Mouse (Mus musculus): ENCODE results near the gene Etv6. TPM values are rescaled to one million over a fixed set of nuclear protein-coding genes. Genes with fewer than 3 reads are reported as not detected.

Gene Etv6
- total and polyA plus RNA-seq, 2 experiments from 2014 or later = 4.0 to 9.1 TPM

GRCm38 (mm10) chr6:134059552-134059891 lies 24.0 kb downstream of the Etv6 start:
- DNase-seq (ENCODE audit: low spot score) (no peak), ATAC-seq (peak; percentile 28; the same call in 1 of the 2 replicates)
- Histone ChIP-seq H3K4me2 (ENCODE audit: low read depth, low read length) (no peak overlapping the region), H3K27ac (no peak overlapping the region), H3K36me3 (ENCODE audit: insufficient read depth, low read length) (no peaks in the 10 kb centered on the region), H3K4me1 (ENCODE audit: insufficient read depth, low read length) (no peaks in the 10 kb centered on the region), H3K9ac (replicated peaks; ENCODE audit: low read length) (no peak overlapping the region), H3K27me3 (ENCODE audit: insufficient read depth, low read length) (no peaks in the 10 kb centered on the region), H3K9me3 (ENCODE audit: low read length) (no peaks in the 10 kb centered on the region), H3K4me3 (ENCODE audit: low read length) (no peak overlapping the region)
- no peak for TF ChIP-seq CTCF (IDR thresholded peaks at IDR 0.05; ENCODE audit: low read depth)
- WGBS = 63% methylated on average over 10 of the region's 10 CpGs

- H3K4me2 ChIP-seq (ENCODE audit: low read depth, low read length) = no peak overlapping the region
- H3K4me3 ChIP-seq (ENCODE audit: low read length) = no peak overlapping the region
- H3K9ac ChIP-seq (replicated peaks; ENCODE audit: low read length) = no peak overlapping the region
- no peaks in the 10 kb centered on the region for H3K36me3 ChIP-seq (ENCODE audit: insufficient read depth, low read length)
- TF ChIP-seq CTCF (IDR thresholded peaks at IDR 0.05; ENCODE audit: low read depth) = no peak
- ATAC-seq = no peak
- H3K9me3 ChIP-seq (ENCODE audit: low read length) = no peaks in the 10 kb centered on the region
- no peak overlapping the region for H3K27ac ChIP-seq
- DNase-seq (ENCODE audit: low spot score) = no peak
- H3K4me1 ChIP-seq (ENCODE audit: insufficient read depth, low read length) = no peaks in the 10 kb centered on the region
- H3K27me3 ChIP-seq (ENCODE audit: insufficient read depth, low read length) = no peaks in the 10 kb centered on the region
- WGBS = 61% methylated on average over 9 of the region's 9 CpGs
Measured at GRCm38 (mm10) chr6:134060036-134060435, 24.5 kb downstream of the Etv6 start.

GRCm38 (mm10) chr6:134060811-134061210 lies 25.3 kb downstream of the Etv6 start:
- ATAC-seq (no peak), DNase-seq (ENCODE audit: low spot score) (no peak)
- H3K27me3 ChIP-seq (ENCODE audit: insufficient read depth, low read length) = no peaks in the 10 kb centered on the region
- no peaks in the 10 kb centered on the region for H3K36me3 ChIP-seq (ENCODE audit: insufficient read depth, low read length)
- TF ChIP-seq CTCF (IDR thresholded peaks at IDR 0.05; ENCODE audit: low read depth) = no peak
- no peak overlapping the region for H3K4me3 ChIP-seq (ENCODE audit: low read length)
- no peak overlapping the region for H3K27ac ChIP-seq
- H3K9me3 ChIP-seq (ENCODE audit: low read length) = no peaks in the 10 kb centered on the region
- WGBS = 77% methylated on average over 12 of the region's 12 CpGs
- no peaks in the 10 kb centered on the region for H3K4me1 ChIP-seq (ENCODE audit: insufficient read depth, low read length)
- no peak overlapping the region for H3K4me2 ChIP-seq (ENCODE audit: low read depth, low read length)
- H3K9ac ChIP-seq (replicated peaks; ENCODE audit: low read length) = no peak overlapping the region

GRCm38 (mm10) chr6:134065018-134065725 lies 29.7 kb downstream of the Etv6 start:
- H3K4me1 ChIP-seq (ENCODE audit: insufficient read depth, low read length) = no peaks in the 10 kb centered on the region
- no peak overlapping the region for H3K9ac ChIP-seq (replicated peaks; ENCODE audit: low read length)
- WGBS = 80% methylated on average over 11 of the region's 11 CpGs
- H3K9me3 ChIP-seq (ENCODE audit: low read length) = no peaks in the 10 kb centered on the region
- H3K4me2 ChIP-seq (ENCODE audit: low read depth, low read length) = no peak overlapping the region
- DNase-seq (ENCODE audit: low spot score) = no peak
- H3K36me3 ChIP-seq (ENCODE audit: insufficient read depth, low read length) = no peaks in the 10 kb centered on the region
- ATAC-seq = no peak
- no peak for TF ChIP-seq CTCF (IDR thresholded peaks at IDR 0.05; ENCODE audit: low read depth)
- H3K27ac ChIP-seq = no peak overlapping the region
- H3K4me3 ChIP-seq (ENCODE audit: low read length) = no peak overlapping the region
- H3K27me3 ChIP-seq (ENCODE audit: insufficient read depth, low read length) = no peaks in the 10 kb centered on the region

- WGBS = 66% methylated on average over 6 of the region's 6 CpGs
- Histone ChIP-seq H3K4me3 (ENCODE audit: low read length) (no peak overlapping the region), H3K27ac (no peak overlapping the region), H3K4me2 (ENCODE audit: low read depth, low read length) (no peak overlapping the region), H3K4me1 (ENCODE audit: insufficient read depth, low read length) (no peaks in the 10 kb centered on the region), H3K9me3 (ENCODE audit: low read length) (no peaks in the 10 kb centered on the region), H3K9ac (replicated peaks; ENCODE audit: low read length) (no peak overlapping the region), H3K27me3 (ENCODE audit: insufficient read depth, low read length) (no peaks in the 10 kb centered on the region), H3K36me3 (ENCODE audit: insufficient read depth, low read length) (no peaks in the 10 kb centered on the region)
- ATAC-seq (no peak), DNase-seq (ENCODE audit: low spot score) (no peak)
- no peak for TF ChIP-seq CTCF (IDR thresholded peaks at IDR 0.05; ENCODE audit: low read depth)
Measured at GRCm38 (mm10) chr6:134066112-134066511, 30.6 kb downstream of the Etv6 start.

GRCm38 (mm10) chr6:134066996-134067395 lies 31.5 kb downstream of the Etv6 start:
- H3K27me3 ChIP-seq (ENCODE audit: insufficient read depth, low read length) = no peaks in the 10 kb centered on the region
- H3K27ac ChIP-seq = no peak overlapping the region
- DNase-seq (ENCODE audit: low spot score) (no peak), ATAC-seq (no peak)
- WGBS = 93% methylated on average over 4 of the region's 4 CpGs
- H3K9ac ChIP-seq (replicated peaks; ENCODE audit: low read length) = no peak overlapping the region
- no peak overlapping the region for H3K4me2 ChIP-seq (ENCODE audit: low read depth, low read length)
- H3K9me3 ChIP-seq (ENCODE audit: low read length) = no peaks in the 10 kb centered on the region
- no peaks in the 10 kb centered on the region for H3K36me3 ChIP-seq (ENCODE audit: insufficient read depth, low read length)
- no peak overlapping the region for H3K4me3 ChIP-seq (ENCODE audit: low read length)
- H3K4me1 ChIP-seq (ENCODE audit: insufficient read depth, low read length) = no peaks in the 10 kb centered on the region
- no peak for TF ChIP-seq CTCF (IDR thresholded peaks at IDR 0.05; ENCODE audit: low read depth)

GRCm38 (mm10) chr6:134067536-134067935 lies 32.0 kb downstream of the Etv6 start:
- no peak overlapping the region for H3K27ac ChIP-seq
- no peak overlapping the region for H3K4me2 ChIP-seq (ENCODE audit: low read depth, low read length)
- ATAC-seq = no peak
- no peak for DNase-seq (ENCODE audit: low spot score)
- 97% methylated on average over 8 of the region's 8 CpGs for WGBS
- no peaks in the 10 kb centered on the region for H3K27me3 ChIP-seq (ENCODE audit: insufficient read depth, low read length)
- no peaks in the 10 kb centered on the region for H3K9me3 ChIP-seq (ENCODE audit: low read length)
- H3K36me3 ChIP-seq (ENCODE audit: insufficient read depth, low read length) = no peaks in the 10 kb centered on the region
- H3K4me3 ChIP-seq (ENCODE audit: low read length) = no peak overlapping the region
- H3K9ac ChIP-seq (replicated peaks; ENCODE audit: low read length) = no peak overlapping the region
- no peaks in the 10 kb centered on the region for H3K4me1 ChIP-seq (ENCODE audit: insufficient read depth, low read length)
- TF ChIP-seq CTCF (IDR thresholded peaks at IDR 0.05; ENCODE audit: low read depth) = no peak
